Mouse (Mus musculus) left cerebral cortex, postnatal 14 days (tissue): ENCODE data around the gene Rsl1d1. TPM values are rescaled to one million over a fixed set of nuclear protein-coding genes. Genes with fewer than 3 reads are reported as not detected.

Experiments
- DNase-seq, 2 experiments: peaks; one replicate each; pipeline ENCODE4 v3.0.0; 2021 to 2022; ENCODE audit warnings: low spot score in 2 of 2, mixed read lengths in 1 of 2
- intact Hi-C: fragments of 180-260 bp; cut with DNase I; formaldehyde crosslinking; loops from one replicate; pipeline ENCODE4 v1.15.1; 2025
- long read RNA-seq, 2 experiments: library from polyadenylated mRNA; stranded (forward); transcript quantifications; one replicate each; pipeline ENCODE4 v2.0.0; 2021
- total RNA-seq, 2 experiments: library from RNA; stranded (reverse); gene quantifications; 2 replicates each; pipeline ENCODE4 v1.2.3; 2021

Rsl1d1 gene
- total RNA-seq = 10 to 100 TPM; 49.1 to 53.8 TPM
- long read RNA-seq, experiment 1, transcript Rsl1d1-201 (9 exons, 1,945 nt) = major isoform, 75 of 83 reads
- long read RNA-seq, experiment 1, partial matches to known transcripts = 0 of 83 reads
- long read RNA-seq, experiment 1, other reads (novel, unspliced or antisense) = 8 of 83 reads
- long read RNA-seq, experiment 2, transcript Rsl1d1-201 (9 exons, 1,945 nt) = major isoform, 54 of 65 reads
- long read RNA-seq, experiment 2, partial matches to known transcripts = 3 of 65 reads
- long read RNA-seq, experiment 2, other reads (novel, unspliced or antisense) = 7 of 65 reads

- intact Hi-C loops = no loop called here
- peak; percentile 93 to 94 for DNase-seq
These were observed at the start of gene Rsl1d1 for GRCm38 (mm10) chr16:11202571-11203554. TSS of gene Rsl1d1 (minus strand) at chr16:11203331.

DNA sequence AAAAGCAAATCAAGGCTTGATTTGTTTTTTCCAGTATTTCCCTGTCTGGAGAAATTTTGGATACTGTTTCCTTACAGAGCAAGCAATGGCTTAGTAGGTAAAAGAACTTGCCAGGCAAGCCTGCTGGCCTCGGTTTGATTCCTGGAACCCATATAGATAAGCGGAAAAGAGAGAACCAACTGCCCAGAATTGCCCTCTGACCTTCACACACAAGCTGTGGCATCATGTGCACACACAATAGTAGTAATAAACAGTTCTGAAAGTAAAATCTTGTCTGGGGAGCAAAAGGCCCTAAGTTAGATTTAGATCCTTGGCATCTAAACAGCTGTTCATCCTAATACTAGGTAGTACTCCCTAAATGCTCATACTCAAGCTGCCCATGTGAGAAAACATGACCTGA is 44.7 kb upstream of the Rsl1d1 start:
- DNase-seq = no peak

DNA sequence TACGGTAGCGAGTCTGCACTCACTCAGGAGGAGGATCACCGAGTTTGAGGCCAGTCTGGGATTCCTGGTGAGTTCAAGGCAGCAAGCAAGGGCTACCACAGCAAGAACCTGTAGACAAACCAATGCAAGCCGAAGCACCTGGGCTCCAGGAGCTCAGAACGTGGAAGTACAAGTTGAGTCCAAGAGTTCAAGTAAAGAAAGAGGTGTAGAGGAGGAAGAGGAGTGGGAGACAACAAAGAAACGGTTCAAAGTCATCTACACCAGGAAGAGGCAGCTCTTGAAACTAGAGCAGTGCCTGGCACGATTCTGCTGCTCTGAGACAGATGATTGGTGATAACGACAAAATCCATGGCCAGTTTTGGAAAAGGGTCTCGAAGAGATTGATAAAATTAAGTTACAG is 42.6 kb upstream of the Rsl1d1 start:
- intact Hi-C loops = no loop called here
- no peak for DNase-seq

More for the DNA sequence above, 44.7 kb upstream of the Rsl1d1 start:
- intact Hi-C loops = no loop called here

GRCm38 (mm10) chr16:11242401-11242800 is 39.3 kb upstream of the Rsl1d1 start:
- DNase-seq = no peak
- intact Hi-C loops = no loop called here

DNA sequence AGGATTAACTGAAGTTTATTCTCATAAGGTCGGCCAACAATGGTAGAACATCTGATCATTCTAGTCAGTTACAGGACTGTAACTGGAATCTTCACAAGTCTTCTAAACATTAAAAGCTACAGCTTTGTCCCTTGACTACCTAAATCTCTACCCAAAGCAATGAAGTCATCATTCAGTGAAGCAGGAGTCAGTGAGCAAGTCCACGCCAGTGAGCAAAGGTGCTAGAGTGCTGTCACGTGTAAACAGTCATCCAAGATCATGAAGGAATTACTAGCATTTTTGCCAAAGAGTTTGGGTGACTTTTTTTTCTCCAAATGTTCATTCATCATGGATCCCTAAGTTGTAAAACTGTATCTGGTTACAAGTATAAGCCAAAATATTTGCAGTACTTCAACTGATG is 14.7 kb upstream of the Rsl1d1 start:
- intact Hi-C loops = no loop called here
- DNase-seq = no peak

DNA sequence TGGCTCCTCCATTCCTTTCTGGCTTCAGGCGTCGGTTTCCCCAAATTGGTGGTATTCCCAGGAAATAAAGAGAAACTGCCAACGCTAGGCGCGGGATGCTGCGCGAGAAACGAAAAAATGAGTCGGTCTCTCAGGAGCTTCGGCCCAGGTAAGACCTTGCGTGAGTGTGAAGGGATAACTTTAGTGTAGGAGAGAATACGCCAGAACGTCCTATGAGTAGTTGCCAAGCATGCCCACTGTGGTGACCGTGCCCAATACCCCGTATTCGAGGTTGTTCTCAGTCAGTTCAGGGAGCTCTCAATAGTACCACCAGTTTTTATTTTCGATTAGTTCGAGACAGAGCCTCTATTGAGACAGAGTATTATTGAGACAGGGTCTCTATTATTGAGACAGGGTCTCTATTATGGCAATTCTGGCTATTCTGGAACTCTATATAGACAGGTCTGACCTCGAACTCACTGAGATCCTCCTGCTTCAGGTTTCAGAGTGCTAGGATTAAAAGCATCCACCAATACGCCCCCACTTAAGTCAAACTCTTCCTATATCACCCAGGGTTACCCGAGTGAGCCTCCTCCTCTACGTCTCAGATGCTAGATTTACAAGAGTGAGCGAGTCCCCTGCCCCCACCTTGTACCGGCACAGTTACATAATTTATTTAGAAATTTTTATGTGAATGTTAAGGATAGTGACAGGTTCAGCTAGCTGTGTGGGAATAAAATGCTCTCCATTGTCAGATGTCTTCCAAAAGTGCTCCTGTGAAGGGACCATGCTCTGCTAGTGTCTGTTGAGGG is 664 bp upstream of the Rsl1d1 start:
- peak in 1 of 2 experiments; percentile 54 for DNase-seq
- intact Hi-C loops = no loop called here

GRCm38 (mm10) chr16:11201740-11202394 is 1.3 kb downstream of the Rsl1d1 start:
- no peak for DNase-seq
- intact Hi-C loops = no loop called here

GRCm38 (mm10) chr16:11200247-11200646 is 2.9 kb downstream of the Rsl1d1 start:
- DNase-seq = no peak
- intact Hi-C loops = no loop called here

- peak in 1 of 2 experiments; percentile 39 for DNase-seq
- intact Hi-C loops = loop anchor here (10.0 kb wide), 1 partner anchor 54 kb away; no protein-coding TSS in a partner anchor
These were observed 4.7 kb downstream of the Rsl1d1 start for GRCm38 (mm10) chr16:11198467-11198866.

DNA sequence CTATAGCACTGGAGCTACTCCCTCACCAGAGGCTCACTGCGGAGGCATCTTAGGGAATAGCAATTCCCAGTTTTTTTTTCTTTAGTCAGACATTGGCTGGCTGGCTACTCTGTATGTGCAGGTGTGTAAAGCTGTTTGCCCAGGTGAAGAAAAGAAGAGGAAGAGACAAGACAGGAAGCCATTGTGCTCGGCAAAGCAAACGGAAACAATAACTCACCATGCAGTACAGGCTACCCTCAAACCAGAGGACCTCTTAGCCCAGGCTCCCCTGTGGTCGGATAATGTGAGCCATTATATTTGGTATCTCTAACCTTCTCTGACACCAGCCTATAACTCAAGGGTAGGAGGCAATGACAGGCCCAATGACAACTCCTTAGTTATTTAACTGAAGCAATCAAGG is 6.1 kb downstream of the Rsl1d1 start:
- no peak for DNase-seq
- intact Hi-C loops = loop anchor here (10.0 kb wide), 1 partner anchor 52 kb away; no protein-coding TSS in a partner anchor

DNA sequence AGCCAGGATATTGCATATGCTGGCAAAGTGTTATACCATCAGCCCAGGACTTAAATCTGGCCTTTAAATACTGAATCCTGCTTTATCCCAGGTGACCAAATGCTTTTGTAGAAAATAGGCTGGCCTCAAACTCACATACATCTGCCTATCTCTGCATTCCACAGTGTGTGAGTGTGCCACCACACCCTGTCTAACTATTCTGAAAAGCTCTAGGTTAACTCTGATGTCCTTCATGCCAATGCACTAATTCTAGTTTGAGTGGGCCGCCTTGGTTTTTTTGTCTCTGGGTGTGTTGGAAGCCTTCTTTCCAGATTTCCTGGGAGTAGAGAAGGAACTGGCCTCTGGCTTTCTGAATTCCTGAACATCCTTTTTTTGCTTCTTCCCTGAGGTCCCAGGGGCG is 9.9 kb downstream of the Rsl1d1 start:
- no peak for DNase-seq
- intact Hi-C loops = loop anchor here (10.0 kb wide), 1 partner anchor 48 kb away; no protein-coding TSS in a partner anchor

DNA sequence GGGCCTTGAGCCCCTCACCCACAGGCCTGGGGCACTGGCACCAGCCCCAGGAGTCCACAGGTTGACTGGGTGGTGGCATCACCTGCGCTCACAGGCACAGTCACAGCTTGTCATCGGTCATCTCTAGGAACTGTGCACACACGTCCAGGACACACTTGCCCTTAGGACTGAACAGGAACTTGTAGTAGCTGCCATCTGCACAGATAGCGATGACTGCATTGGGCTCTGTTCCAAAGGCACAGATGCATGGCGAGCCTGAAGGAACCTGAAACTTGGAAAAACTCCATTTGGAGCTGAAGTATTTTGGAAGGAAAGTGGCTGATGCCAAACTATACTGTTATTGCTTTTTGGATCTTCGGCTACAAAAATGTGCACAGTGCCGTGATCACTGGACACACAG is 13.0 kb downstream of the Rsl1d1 start:
- peak; percentile 48 to 70 for DNase-seq
- intact Hi-C loops = loop anchor here (10.0 kb wide), 1 partner anchor 45 kb away; no protein-coding TSS in a partner anchor

DNA sequence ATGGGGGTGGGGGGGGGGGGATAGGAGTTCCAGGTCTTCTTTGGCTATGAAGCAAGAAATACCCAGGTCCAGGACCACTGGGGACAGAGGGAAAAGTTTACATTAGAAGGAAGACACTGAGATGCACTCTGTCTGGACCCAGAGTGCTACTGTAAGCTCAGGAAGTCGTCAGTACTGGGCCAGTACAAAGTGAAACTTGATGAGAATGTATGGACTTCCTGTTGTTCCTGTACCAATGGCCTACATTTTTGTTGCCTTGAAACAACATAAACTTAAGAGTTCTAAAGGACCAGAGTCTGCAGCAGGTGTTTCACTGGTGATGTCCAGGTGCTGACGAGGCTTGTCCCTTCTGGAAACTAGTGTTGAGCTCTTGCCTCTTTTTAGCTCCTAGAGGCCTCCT is 25.7 kb downstream of the Rsl1d1 start:
- intact Hi-C loops = loop anchor here (10.0 kb wide), 1 partner anchor 303 kb away; no protein-coding TSS in a partner anchor
- no peak for DNase-seq

- no peak for DNase-seq
- intact Hi-C loops = loop anchor here (10.0 kb wide), 1 partner anchor 302 kb away; no protein-coding TSS in a partner anchor
These were observed 26.3 kb downstream of the Rsl1d1 start for GRCm38 (mm10) chr16:11176884-11177244.

DNA sequence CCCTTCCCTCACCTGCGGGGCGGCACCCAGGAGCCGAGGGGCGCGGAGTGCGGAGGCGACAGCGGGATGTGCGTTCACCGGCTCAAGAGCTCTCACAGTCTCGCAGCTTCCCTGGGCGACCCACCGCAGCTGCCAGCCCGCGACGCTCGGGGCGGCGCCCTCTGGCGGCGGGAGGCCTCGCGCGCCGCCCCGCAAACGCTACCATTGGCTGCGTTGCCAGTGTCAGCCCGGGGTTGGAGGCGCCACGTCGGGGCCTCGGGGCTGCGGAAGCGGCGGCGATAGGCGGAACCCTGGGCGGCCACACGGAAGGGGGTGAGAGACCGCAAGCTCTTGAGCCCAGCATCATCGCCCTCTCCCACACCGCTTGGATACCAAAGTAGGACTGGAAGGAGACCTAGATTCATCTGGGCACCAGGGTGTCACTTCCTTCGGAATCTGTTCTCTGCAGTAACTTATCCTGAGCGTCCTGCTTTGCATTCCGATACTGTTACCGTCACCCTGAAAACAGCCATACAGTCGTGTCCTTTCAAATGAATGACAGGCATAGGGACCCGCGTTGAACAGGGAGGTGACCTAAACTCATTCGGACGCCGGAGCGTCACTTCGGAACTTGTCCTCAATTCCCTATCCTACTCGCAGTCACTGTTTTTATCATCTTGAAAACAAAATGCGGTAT is 26.8 kb downstream of the Rsl1d1 start, which contains the start of gene Zc3h7a:
Zc3h7a (minus strand) TSS at position 186 of the 676 bp plus-strand sequence.
- peak; percentile 89 to 90 for DNase-seq
- intact Hi-C loops = loop anchor here (10.0 kb wide), 1 partner anchor 302 kb away; no protein-coding TSS in a partner anchor

GRCm38 (mm10) chr16:11175489-11176207 is 27.5 kb downstream of the Rsl1d1 start:
- intact Hi-C loops = loop anchor here (10.0 kb wide), 1 partner anchor 301 kb away; no protein-coding TSS in a partner anchor
- peak in 1 of 2 experiments; percentile 33 for DNase-seq

GRCm38 (mm10) chr16:11175100-11175488 is 28.0 kb downstream of the Rsl1d1 start:
- intact Hi-C loops = loop anchor here (10.0 kb wide), 1 partner anchor 300 kb away; no protein-coding TSS in a partner anchor
- no peak for DNase-seq
